Mouse (Mus musculus) left cerebral cortex, adult 9 months (tissue): ENCODE data around the gene Clec16a.

Experiments
- DNase-seq, 2 experiments: peaks; one replicate each; pipeline ENCODE4 v3.0.0; 2022; ENCODE audit warnings: low spot score in 2 of 2

The Clec16a gene

GRCm38 (mm10) chr16:10544995-10545622, at the start of gene Clec16a:
TSS of gene Clec16a (plus strand) at chr16:10545339.
- DNase-seq, result peak; percentile 90 to 97

- DNase-seq, result no peak
These were observed 49.3 kb upstream of the Clec16a start for GRCm38 (mm10) chr16:10495824-10496298.

GRCm38 (mm10) chr16:10498096-10498602, 47.0 kb upstream of the Clec16a start:
- DNase-seq, result no peak

GRCm38 (mm10) chr16:10499122-10499521, 46.0 kb upstream of the Clec16a start:
- DNase-seq, result no peak

- DNase-seq, result no peak
These were observed 43.3 kb upstream of the Clec16a start for GRCm38 (mm10) chr16:10501865-10502264.

GRCm38 (mm10) chr16:10503058-10503457, 42.1 kb upstream of the Clec16a start:
- DNase-seq, result no peak

- DNase-seq, result no peak
These were observed 37.7 kb upstream of the Clec16a start for GRCm38 (mm10) chr16:10507445-10507844.

- no peak for DNase-seq
These were observed 36.4 kb upstream of the Clec16a start for GRCm38 (mm10) chr16:10508691-10509090.

GRCm38 (mm10) chr16:10510477-10511133, 34.5 kb upstream of the Clec16a start:
- DNase-seq, result no peak

GRCm38 (mm10) chr16:10511134-10511520, 34.0 kb upstream of the Clec16a start:
- DNase-seq, result no peak

GRCm38 (mm10) chr16:10515953-10516572, 29.1 kb upstream of the Clec16a start:
- no peak for DNase-seq

- DNase-seq, result no peak
These were observed 27.1 kb upstream of the Clec16a start for GRCm38 (mm10) chr16:10518030-10518429.

GRCm38 (mm10) chr16:10520908-10521614, 24.1 kb upstream of the Clec16a start:
- DNase-seq, result peak in 1 of 2 experiments; percentile 89

GRCm38 (mm10) chr16:10522811-10523210, 22.3 kb upstream of the Clec16a start:
- peak in 1 of 2 experiments; percentile 79 for DNase-seq

- DNase-seq, result no peak
These were observed 21.5 kb upstream of the Clec16a start for GRCm38 (mm10) chr16:10523650-10524049.

GRCm38 (mm10) chr16:10524866-10525609, 20.1 kb upstream of the Clec16a start:
- DNase-seq, result no peak

- no peak for DNase-seq
These were observed 19.5 kb upstream of the Clec16a start for GRCm38 (mm10) chr16:10525610-10525980.

- no peak for DNase-seq
These were observed 18.0 kb upstream of the Clec16a start for GRCm38 (mm10) chr16:10527046-10527644.

GRCm38 (mm10) chr16:10528382-10528781, 16.8 kb upstream of the Clec16a start:
- DNase-seq, result no peak

GRCm38 (mm10) chr16:10530179-10530578, 15.0 kb upstream of the Clec16a start:
- DNase-seq, result no peak

- DNase-seq, result no peak
These were observed 11.4 kb upstream of the Clec16a start for GRCm38 (mm10) chr16:10533781-10534180.
